Mouse (Mus musculus) T-helper 17 cell (primary cell): ENCODE results near the gene Dda1.
"Not testable (repeated sequence)": the region's sequence is repeated elsewhere in the genome, so short reads cannot be mapped to it uniquely, and the experiment has no call there.

Experiments
- in situ Hi-C, 2 experiments: fragments of 300-600 bp; cut with MboI, MseI; formaldehyde crosslinking; loops; 1 replicate in 1 of 2; 2 replicates in 1 of 2; pipeline ENCODE4 v1.15.1; 2025; ENCODE audit warnings: high pct_unique_total_duplicates in 2 of 2

Dda1 gene

DNA sequence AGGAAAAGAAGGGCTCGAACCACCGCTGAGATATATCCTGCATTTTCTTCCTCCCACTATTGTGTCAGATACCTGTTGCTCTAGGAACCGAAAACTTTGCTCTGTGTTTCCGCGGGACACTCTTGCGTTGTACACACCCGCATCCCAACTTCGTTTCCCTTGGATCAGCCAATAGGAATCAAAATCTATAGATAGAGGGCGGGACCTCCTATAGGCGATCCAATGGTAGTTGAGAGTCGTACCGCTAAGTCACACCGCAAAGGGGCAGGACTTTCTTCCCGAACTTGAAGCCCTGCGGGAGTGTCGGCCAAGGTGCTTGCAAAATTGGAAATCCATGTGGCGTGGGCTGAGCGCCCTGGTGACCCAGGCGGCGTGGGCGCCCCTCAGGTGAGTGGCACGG lies 19.5 kb downstream of the Dda1 start:
- in situ Hi-C loops: no loop called here

DNA sequence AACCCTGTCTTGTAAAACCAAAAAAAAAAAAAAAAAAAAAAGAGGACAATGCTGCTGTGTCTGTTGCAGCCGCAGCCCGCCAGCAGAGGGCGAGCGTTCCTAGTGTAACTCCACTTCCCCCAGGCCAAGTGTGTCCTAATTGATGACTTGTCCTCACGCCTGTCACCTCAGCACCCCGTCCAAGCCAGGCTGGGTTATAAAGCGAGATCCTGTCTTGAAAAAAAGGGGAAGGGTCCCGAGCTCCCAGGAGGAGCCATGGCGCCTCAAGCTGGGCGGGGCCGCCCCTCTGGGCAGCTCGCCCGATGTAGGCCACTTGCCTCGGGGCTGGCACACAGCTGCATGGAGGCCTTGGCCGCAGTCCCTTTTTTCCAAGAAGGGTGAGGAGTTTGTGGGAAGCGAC lies 26.0 kb downstream of the Dda1 start:
- in situ Hi-C loops: no loop called here

DNA sequence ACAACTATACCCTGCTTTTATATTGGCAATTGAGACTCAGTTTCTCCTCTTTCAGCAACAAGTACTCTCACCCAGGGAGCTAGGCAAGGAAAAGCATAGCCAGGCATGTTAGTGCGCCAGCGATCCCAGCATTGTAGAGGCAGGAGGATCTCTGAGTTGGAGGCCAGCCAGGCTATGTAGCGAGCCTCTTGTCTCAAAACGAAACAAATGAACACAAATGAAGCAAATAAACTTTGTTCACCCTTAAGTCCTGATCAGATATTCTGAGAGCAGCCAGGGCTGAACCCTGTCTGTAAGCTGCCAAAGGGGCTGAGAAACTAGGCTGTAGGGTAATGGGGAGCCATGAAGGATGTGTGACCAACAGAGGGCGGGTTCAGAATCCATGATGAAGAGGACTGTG lies 26.8 kb downstream of the Dda1 start:
- in situ Hi-C loops: no loop called here

DNA sequence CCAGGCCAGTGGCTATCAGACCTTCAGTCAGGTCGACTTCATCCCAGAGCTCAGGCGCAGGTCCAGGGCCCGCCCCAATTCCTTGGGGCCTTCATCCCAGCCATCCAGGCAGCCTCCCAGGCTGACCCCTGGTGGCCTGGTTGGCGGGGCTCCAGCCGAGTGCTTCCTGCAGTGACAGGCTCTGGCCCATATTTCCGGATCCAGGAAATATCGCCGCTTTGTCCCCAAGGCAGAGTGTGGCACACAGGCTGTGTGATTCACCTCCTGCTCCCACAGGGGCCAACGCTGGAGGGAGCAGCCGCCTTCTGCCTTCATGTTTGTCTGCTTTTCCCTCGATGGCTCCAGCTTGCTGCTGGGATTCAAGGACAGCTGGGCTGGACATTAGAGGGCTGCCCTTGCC lies 27.5 kb downstream of the Dda1 start:
- in situ Hi-C loops: no loop called here

DNA sequence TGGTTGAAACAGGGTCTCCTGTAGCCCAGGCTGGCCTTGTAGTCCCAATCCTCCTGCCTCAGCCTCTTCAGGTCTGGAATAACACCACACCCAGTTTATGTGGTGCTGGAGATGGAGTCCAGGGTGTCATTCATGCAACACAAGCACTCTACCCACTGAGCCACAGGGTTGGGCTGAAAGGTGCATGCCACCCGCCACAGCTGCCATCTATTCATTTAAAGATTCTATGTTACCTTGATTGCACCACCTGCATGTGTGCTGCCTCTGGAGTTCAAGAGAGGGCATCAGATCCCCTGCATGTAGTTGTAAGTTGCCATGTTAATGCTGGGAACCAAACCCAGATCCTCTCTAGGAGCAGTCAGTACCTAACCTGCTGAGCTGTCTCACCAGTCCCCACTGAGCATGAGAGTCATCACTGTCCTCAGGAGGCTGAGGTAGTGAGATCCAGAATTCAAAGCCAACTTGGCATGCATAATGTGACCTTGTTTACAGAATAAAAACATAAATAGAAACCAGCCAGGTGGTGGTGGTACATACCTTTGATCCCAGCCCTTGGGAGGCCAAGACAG lies 28.2 kb downstream of the Dda1 start:
- in situ Hi-C loops: no loop called here

DNA sequence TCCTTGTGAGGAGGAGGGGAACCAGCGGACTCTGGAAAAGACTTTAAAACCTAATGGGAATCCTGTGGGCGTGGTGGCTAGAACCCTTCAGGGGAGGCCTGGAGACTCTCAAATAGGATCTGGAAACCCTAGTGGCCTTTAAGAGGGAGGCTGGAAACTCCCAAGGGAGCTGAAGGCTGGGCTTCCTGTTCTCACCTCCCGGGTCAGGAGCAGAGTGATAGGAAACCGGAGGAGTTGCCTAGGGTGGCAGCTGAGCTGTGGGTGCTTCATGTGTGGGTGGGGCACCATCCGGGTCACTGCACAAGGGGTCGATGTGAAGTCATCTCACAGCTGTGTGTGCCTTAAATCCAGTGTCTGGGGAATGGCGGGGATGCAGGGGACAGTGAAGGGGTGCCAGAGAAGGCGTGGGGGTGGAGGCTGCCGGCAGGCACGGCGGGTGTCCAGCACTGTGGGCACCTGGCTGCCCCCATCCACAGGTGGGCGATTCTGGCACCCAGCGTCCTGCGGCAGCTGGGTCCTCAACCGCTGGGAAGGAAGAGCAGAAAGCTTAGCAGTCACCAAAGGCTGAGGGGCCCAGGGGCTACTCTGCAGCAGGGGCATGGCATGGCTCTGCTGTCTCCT lies 29.0 kb downstream of the Dda1 start:
- in situ Hi-C loops: no loop called here

DNA sequence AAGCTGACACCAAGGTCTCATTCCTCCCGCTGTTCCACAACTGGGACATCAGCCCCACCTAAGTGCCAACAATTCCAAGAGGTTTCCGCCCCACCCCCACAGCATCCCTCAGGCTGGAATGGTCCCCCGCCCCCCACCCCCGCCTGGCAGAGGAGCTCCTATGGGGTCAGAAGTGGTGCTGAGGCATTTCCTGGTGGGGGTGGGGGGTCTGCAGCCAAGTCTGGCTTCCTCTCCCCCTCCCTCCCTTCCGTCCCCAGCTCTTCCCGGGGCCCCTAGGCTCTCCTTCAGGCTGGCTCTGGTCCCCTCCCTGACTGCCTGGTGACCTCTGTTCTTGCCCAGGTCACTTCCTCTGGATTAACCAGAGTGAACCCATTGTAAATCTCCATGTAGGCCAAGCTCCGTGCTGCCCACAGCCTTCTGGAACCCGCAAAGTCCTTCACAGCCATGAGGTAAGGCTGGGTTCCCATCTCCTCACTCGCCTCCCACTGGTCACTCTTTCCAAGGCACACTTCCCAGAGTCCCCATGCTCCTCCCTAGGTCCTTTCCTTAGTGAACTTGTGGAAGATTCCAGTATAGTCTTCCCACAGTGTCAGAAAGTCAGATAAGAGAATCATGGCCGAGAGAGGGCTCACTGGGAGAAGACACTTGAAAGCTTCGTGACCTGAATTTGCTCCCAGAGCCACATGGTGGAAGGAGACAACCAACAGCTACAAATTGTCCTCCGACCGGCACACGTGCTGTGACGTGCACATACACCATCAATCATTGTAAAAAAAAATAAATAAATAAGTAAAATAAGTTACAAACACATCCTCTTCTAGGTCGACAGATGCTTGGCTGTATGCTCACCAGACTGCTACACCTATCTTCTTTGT lies 30.1 kb downstream of the Dda1 start:
- in situ Hi-C loops: no loop called here

DNA sequence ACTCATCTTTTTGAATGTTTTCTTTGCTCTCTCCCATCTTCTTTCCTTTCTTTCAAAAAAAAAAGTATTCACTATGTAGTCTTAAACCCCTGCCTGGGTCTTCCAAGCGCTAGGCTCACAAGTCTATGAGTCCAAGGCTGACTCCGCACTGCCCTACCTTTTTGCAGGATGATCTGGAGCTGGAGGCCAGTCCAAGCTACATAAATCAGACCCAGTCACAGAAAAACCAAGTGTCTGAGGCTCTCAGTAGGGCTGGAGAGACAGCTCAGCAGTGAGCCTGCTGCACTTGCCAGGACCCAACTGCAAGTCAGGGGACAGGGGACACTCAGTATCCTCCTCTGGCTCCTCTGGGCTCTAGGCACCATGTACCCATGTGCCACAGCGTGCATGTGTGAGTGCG lies 35.4 kb downstream of the Dda1 start:
- in situ Hi-C loops: no loop called here

DNA sequence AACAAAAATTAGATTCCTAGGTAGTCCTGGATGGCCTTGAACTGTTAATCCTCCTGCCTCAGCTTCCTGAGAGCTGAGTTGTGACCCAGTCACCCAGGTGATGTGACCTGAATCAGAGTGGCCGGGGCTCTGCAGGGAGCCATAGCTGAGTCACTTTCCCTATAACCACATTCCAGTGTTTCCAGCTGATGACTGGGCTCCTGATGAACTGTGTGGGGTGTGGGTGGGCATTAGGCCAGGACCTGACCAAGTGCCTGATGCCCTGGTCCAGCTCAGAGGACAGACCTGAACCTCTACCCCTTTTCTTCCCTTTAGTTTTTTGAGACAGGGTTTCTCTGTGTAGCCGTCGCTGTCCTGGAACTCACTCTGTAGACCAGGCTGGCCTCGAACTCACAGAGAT lies 36.3 kb downstream of the Dda1 start:
- in situ Hi-C loops: no loop called here

DNA sequence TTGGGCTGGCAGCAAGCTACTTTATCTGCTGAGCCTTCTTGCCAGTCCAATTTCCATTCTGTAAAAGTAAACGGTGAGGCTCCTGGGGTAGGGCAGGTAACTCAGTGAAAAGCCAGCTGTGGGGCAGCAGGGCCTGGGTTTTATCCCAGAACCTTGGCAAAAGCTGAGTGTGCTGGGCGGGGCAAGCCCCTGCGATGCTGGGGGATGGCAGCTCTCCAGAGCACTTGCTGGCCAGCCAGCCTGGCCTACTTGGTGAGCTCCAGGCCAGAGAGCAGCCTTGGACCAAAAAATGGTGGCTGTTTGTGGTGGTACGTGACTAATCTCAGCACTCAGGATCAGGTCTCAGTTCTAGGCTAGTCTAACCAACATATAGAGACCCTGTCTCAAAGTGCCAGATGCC lies 37.0 kb downstream of the Dda1 start:
- in situ Hi-C loops: no loop called here

DNA sequence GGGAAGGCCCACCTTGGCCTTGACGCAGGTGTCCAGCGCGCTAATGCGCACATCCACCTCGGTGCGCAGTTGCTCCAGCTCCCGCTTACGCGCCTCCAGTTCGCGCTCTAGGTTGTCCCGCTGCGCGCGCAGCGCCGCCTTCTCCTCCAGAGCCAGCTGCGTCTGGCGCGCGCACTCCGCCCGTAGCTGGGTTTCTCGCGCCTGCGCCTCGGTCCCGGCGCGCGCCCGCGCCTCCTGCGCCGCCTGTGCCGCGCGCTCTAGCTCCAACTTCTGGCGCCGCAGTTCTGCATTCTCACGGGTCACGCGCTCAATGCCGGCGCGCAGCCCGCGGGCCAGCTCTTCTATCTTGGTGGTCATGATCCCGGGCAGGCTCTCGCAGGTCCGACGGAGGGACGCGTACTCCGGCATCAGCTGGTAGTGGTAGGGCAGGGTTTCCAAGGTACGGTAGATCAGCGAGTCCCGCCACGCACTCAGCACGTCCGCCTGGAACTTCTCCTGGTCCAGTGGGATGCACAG lies 38.6 kb downstream of the Dda1 start:
- in situ Hi-C loops: no loop called here

DNA sequence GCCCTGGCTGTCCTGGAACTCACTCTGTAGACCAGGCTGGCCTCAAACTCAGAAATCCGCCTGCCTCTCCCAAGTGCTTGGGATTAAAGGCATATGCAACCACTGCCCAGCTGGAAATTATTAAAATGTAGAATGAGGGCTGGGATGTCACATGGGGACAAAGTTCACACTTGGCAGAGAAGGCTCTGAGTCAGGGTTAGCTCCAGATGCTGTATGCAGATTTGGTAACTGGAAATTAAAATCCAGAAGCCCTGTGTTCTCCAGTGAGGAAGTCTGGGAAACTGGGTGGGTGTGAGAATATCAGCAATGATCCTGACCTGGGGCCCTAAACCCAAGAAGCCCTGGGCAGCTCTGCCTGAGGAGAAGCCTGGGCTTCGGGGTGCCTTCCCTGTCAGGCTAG lies 40.3 kb downstream of the Dda1 start:
- in situ Hi-C loops: no loop called here

DNA sequence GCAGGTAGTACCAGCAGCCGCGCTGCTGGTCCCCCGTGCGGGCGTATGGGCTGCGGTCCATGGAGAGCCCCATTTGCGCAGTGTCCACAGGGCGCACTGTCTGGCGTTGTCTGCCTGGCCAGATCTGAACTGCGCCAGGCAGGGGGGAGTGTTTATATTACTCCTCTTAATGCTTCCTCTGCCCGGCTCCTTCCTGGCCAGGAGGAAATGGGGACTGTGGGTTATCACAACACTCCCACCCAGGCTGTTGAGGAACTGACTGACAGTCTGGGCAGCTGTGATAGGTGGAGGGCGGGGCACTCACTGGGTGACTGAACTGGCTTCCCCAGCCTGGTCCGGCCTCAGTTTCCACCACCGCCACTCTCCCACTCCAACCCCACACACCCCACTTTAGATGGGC lies 42.6 kb downstream of the Dda1 start, which contains the start of gene Plvap:
Gene Plvap (minus strand): TSS at position 109 of the 400 bp plus-strand sequence.
- in situ Hi-C loops: no loop called here

DNA sequence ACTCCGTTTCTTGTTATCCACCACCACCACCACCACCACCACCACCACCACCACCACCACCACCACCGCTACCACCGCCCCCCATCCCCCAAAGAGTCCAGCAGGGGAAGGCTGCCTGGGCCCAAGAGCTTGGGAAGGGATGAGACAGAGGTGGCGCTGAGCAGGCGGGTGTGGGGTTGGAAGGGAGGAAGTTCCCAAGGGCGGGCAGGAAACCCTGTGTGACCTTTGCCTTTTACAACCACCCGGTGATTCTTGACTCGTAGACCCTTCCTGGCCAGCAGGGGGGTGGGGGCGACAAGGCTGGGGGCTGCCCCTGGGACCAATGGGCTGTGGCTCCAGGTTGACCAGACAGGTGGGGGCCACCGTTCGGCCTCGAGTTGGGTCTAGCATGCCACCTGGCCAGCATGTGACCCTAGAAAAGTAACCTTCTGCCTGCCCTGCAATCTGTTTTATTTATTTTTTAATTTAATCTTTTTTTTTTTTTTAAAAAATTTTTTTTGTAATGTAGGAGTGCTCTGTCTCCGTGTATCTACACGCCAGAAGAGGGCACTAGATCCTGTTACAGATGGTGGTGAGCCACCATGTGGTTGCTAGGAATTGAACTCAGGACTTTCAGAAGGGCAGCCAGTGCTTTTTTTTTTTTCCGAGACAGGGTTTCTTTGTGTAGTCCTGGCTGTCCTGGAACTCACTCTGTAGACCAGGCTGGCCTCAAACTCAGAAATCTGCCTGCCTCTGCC lies 44.2 kb downstream of the Dda1 start:
- in situ Hi-C loops: no loop called here

DNA sequence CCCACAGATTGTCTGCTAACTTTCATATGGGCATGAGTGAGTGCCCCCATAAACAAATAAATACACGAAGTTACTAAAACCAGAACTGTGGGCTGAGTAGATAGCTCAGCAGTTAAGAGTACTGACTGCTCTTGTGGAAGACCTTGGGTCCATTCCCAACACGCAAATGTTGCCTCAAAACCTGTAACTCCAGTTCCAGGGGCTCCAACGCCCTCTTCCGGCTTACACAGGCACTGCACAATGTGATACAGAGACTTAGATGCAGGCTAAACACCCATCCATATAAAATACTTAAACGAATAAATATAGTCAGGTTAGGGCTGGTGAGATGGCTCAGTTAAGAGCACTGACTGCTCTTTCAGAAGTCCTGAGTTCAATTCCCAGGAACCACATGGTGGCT lies 46.0 kb downstream of the Dda1 start:
- in situ Hi-C loops: no loop called here

DNA sequence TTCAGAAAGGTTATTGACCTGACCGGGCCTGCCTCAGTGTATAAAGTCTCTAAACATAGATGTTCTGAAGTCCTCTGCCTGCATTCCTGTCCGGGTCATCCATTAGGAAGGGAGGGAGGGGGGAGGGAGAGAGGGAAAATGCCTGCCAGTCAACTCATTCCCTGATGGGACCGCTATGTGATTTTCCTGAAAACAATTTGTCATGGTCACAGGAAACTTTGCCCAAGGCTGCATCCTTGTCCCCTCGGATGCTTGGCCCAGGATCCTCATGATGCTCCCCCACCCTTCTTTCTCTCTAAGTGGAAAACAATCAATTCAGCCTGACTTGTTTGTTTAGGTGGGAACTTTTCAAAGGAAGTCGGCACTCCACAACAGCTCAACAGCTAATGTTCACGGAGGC lies 47.8 kb downstream of the Dda1 start:
- in situ Hi-C loops: no loop called here

DNA sequence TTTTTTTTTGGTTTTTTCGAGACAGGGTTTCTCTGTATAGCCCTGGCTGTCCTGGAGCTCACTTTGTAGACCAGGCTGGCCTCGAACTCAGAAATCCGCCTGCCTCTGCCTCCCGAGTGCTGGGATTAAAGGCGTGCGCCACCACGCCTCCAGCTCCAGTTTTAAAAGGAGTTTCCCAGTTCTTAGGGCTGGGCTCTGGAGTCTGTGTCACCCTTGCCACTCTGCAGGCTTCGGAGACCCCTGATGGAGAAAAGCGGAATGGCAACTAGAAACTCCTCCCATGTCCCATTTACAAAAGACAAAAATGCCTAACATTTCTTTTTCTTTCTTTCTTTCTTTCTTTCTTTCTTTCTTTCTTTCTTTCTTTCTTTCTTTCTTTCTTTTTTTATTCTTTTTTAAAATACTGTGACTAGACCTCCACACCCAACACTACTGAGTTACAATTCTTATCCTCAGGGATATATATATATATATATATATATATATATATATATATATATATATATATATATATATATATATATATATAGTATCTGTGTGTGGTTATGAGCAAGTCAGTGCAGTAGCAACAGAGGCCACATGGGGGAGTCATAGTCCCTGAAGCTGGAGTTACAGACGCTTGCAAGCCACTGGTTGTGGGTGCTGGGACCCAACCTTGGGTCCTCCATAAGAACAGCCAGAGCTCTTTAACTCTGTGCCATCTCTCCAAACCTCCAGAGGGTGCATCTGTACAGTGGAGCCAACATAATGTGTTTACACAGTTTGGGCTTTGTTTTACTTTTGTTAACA lies 50.2 kb downstream of the Dda1 start:
- in situ Hi-C loops: not testable (repeated sequence)

DNA sequence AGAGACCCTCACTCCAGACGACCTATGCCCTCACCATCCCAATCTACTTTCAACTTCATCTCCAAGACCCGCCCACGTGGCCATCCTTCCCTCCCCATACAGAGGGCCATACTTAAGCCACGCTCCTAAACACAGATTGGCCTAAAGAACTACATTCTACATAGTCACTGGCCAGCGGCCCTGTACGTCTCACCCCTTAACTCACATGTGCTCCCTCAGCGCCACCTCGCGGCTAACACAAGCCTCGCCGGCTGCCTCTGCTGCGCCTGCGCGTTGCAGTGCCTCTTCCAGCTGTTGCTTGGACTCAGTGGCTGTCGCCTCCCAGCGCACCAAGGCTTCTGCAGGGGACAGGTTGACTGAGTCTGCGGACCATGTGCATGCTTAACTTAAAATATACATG lies 52.6 kb downstream of the Dda1 start:
- in situ Hi-C loops: loop anchor here (5.0 to 10.0 kb wide), 2 partner anchors 77 to 79 kb away; no protein-coding TSS in a partner anchor

DNA sequence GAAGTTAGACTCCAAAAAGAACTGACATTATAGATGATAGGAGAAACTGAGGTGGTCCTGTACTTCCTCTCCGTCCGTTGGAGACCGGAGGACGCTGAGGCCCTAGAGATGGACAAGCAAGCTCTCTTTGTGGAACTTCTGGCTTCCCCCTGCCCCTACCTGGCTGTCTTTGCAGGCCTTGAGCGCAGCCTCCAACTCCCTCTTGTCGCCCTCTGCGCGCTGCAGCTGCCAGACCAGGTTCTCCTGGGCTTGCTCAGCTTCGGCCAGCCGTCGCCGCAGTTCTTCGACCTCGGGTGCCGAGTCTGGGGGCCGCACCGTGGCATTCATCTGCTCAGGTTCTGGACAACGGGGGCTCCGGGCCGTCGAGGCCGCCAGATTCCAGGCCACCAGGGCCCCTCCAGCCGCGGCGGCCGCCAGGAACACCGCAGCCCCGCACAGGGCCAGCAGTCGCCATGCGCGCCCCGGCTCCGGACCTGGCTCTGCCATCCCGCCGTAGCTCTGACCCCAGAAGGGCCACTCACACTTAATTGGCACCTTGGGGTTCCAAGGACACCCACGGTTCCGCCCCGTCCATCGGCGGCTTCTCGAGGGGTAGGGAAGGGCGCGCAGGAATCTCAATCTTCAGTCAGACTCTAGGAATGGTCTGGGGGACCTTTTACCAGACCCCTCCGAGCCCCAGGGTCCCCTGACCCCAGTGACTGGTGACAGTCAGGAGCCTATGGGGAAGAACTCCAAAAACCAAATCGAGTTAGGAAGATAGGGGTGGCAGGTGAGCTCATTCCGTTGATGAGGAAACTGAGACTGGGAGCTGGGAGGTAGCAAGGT lies 56.4 kb downstream of the Dda1 start, which contains the start of gene Ccdc194:
Gene Ccdc194 (minus strand): TSS at position 486 of the 825 bp plus-strand sequence.
- in situ Hi-C loops: loop anchor here in 1 of 2 experiments (10.0 kb wide), 1 partner anchor 81 kb away; no protein-coding TSS in a partner anchor
